Comparison of ENCODE assay signal across 16 mouse cellular contexts in the genomic region with DNA sequence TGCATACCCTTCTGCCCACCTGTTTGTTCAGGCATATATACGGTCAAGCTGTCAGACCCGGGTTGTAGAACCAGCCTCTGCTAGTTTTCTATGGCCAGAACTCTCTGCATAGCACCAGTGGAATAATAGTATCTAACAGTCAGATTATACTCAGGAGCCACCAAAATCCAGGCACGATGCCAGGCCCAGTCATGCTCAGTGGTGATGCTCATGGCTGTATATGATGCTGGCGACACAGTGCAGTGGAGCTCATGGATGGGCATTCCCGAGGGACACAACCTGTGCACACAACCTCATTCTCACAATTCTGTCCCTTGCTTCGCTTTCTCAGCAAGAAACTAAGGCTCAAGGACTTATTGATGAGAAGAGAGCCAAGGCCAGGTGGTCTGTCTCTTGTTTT. TPM values are rescaled to one million over a fixed set of nuclear protein-coding genes. Genes with fewer than 3 reads are reported as not detected.
A peak's percentile ranks its signal among the peaks of the same experiment; 100 is the strongest.
DNase-seq lines count a peak whose midpoint lies in the region; ATAC-seq lines count a peak whose summit lies in the region.
"Had no signal": no experiment of that assay in that cellular context is flagged by ENCODE, and none has a peak within 500 bp of the region (broad histone marks: within the 10 kb centered on the region; RNA-seq: fewer than 3 reads in every experiment).

No protein-coding gene starts in this region.

- H3K27ac ChIP-seq in hindbrain, embryonic 12.5 days = no peak overlapping the region
- no peak overlapping the region for H3K27ac ChIP-seq in hindbrain, embryonic 16.5 days (ENCODE audit: low read depth, low read length)
- no peak overlapping the region for H3K27ac ChIP-seq in midbrain, embryonic 14.5 days (replicated peaks; ENCODE audit: low read depth, low read length)
- no peak overlapping the region for H3K27ac ChIP-seq in midbrain, embryonic 16.5 days (ENCODE audit: low read length)
- H3K27ac ChIP-seq: embryonic facial prominence, embryonic 13.5 days; liver, embryonic 13.5 days had no signal

- H3K9me3 ChIP-seq in hindbrain, embryonic 12.5 days (replicated peaks) = no peaks in the 10 kb centered on the region
- no peaks in the 10 kb centered on the region for H3K9me3 ChIP-seq in hindbrain, embryonic 16.5 days (ENCODE audit: control insufficient read depth, low read length)
- no peaks in the 10 kb centered on the region for H3K9me3 ChIP-seq in midbrain, embryonic 14.5 days (ENCODE audit: control insufficient read depth, low read length)
- H3K9me3 ChIP-seq in midbrain, embryonic 16.5 days (replicated peaks; ENCODE audit: control insufficient read depth, low read length, poor library complexity, severe bottlenecking) = no peaks in the 10 kb centered on the region
- H3K9me3 ChIP-seq: embryonic facial prominence, embryonic 13.5 days; liver, embryonic 13.5 days had no signal

- H3K4me2 ChIP-seq in hindbrain, embryonic 12.5 days (replicated peaks) = no peak overlapping the region
- H3K4me2 ChIP-seq in hindbrain, embryonic 16.5 days (ENCODE audit: low read length) = no peak overlapping the region
- no peak overlapping the region for H3K4me2 ChIP-seq in midbrain, embryonic 14.5 days (ENCODE audit: low read length)
- no peak overlapping the region for H3K4me2 ChIP-seq in midbrain, embryonic 16.5 days (ENCODE audit: low read length)
- H3K4me2 ChIP-seq: embryonic facial prominence, embryonic 13.5 days; liver, embryonic 13.5 days had no signal

- H3K4me3 ChIP-seq in hindbrain, embryonic 12.5 days = no peak overlapping the region
- H3K4me3 ChIP-seq in hindbrain, embryonic 16.5 days (ENCODE audit: low read length) = no peak overlapping the region
- no peak overlapping the region for H3K4me3 ChIP-seq in midbrain, embryonic 14.5 days (replicated peaks; ENCODE audit: low read depth, low read length)
- no peak overlapping the region for H3K4me3 ChIP-seq in midbrain, embryonic 16.5 days (ENCODE audit: low read depth, low read length)
- H3K4me3 ChIP-seq: embryonic facial prominence, embryonic 13.5 days; liver, embryonic 13.5 days had no signal

- peak; percentile 45 for DNase-seq in adrenal gland, postnatal 25 days
- DNase-seq in adrenal gland, adult 18-20 months (ENCODE audit: low spot score in 2 of 2) = no peak
- peak; percentile 13 for DNase-seq in midbrain, embryonic 14.5 days
- peak; percentile 52 to 63 for DNase-seq in right cerebral cortex, postnatal 10 days (ENCODE audit: low spot score in 2 of 2)
- no peak for DNase-seq in urinary bladder, adult 18-20 months (ENCODE audit: low spot score in 2 of 2)
- DNase-seq: cerebellum, adult 11-12 months; liver, embryonic 13.5 days; lung, postnatal 36 days; thymus, adult 2 months had no signal

- ATAC-seq in hindbrain, embryonic 12.5 days (ENCODE audit: low FRiP score) = no peak
- ATAC-seq in hindbrain, embryonic 16.5 days = no peak
- no peak for ATAC-seq in midbrain, embryonic 14.5 days (ENCODE audit: low FRiP score, low TSS enrichment)
- no peak for ATAC-seq in midbrain, embryonic 16.5 days
- ATAC-seq: intestine, postnatal 0 days had no signal

- 0 out of 2 replicates have a peak overlapping the region, but pooled peaks have one; percentile 38 for H3K9ac ChIP-seq in hindbrain, embryonic 12.5 days
- no peak overlapping the region for H3K9ac ChIP-seq in hindbrain, embryonic 16.5 days (ENCODE audit: low read depth, low read length)
- H3K9ac ChIP-seq in midbrain, embryonic 14.5 days (replicated peaks; ENCODE audit: low read length) = no peak overlapping the region
- H3K9ac ChIP-seq in midbrain, embryonic 16.5 days (ENCODE audit: low read depth, low read length) = no peak overlapping the region
- H3K9ac ChIP-seq: embryonic facial prominence, embryonic 13.5 days; liver, embryonic 13.5 days had no signal

- peaks cover 34% of the 10 kb centered on the region for H3K4me1 ChIP-seq in hindbrain, embryonic 12.5 days
- no peaks in the 10 kb centered on the region; the same call in 1 of the 2 replicates for H3K4me1 ChIP-seq in hindbrain, embryonic 16.5 days (ENCODE audit: control insufficient read depth, insufficient read depth, low read depth, low read length)
- peaks cover 10% of the 10 kb centered on the region; the same call in 1 of the 2 replicates for H3K4me1 ChIP-seq in midbrain, embryonic 14.5 days (ENCODE audit: control insufficient read depth, insufficient read depth, low read length)
- no peaks in the 10 kb centered on the region for H3K4me1 ChIP-seq in midbrain, embryonic 16.5 days (ENCODE audit: control insufficient read depth, insufficient read depth, low read length)
- H3K4me1 ChIP-seq: liver, embryonic 13.5 days had no signal

- no peaks in the 10 kb centered on the region for H3K36me3 ChIP-seq in hindbrain, embryonic 12.5 days
- H3K36me3 ChIP-seq in hindbrain, embryonic 16.5 days (ENCODE audit: control insufficient read depth, insufficient read depth, low read length) = no peaks in the 10 kb centered on the region
- H3K36me3 ChIP-seq in midbrain, embryonic 14.5 days (ENCODE audit: control insufficient read depth, insufficient read depth, low read length) = no peaks in the 10 kb centered on the region
- no peaks in the 10 kb centered on the region for H3K36me3 ChIP-seq in midbrain, embryonic 16.5 days (ENCODE audit: control insufficient read depth, insufficient read depth, low read length)
- H3K36me3 ChIP-seq: embryonic facial prominence, embryonic 13.5 days; G1E; liver, embryonic 13.5 days had no signal

- H3K27me3 ChIP-seq in hindbrain, embryonic 12.5 days = no peaks in the 10 kb centered on the region
- no peaks in the 10 kb centered on the region for H3K27me3 ChIP-seq in hindbrain, embryonic 16.5 days (replicated peaks; ENCODE audit: control insufficient read depth, insufficient read depth, low read length)
- no peaks in the 10 kb centered on the region for H3K27me3 ChIP-seq in midbrain, embryonic 14.5 days (ENCODE audit: control insufficient read depth, insufficient read depth, low read length)
- H3K27me3 ChIP-seq in midbrain, embryonic 16.5 days (ENCODE audit: control insufficient read depth, insufficient read depth, low read depth, low read length) = no peaks in the 10 kb centered on the region
- H3K27me3 ChIP-seq: embryonic facial prominence, embryonic 13.5 days; liver, embryonic 13.5 days had no signal

- WGBS in hindbrain, embryonic 12.5 days = 90% methylated on average over 6 of the region's 6 CpGs
- WGBS in hindbrain, embryonic 16.5 days = 73% methylated on average over 6 of the region's 6 CpGs
- 88% methylated on average over 6 of the region's 6 CpGs for WGBS in midbrain, embryonic 14.5 days
- 83% methylated on average over 6 of the region's 6 CpGs for WGBS in midbrain, embryonic 16.5 days

RNA-seq across cellular contexts. Expression of a gene that starts 58.8 kb away (rescaled TPM):
- 3.9 and 4.8 TPM in 2 replicates for total RNA-seq in adrenal gland, postnatal 25 days (2021)
- 1 to 10 TPM; 2.9 to 5.6 TPM for total RNA-seq in adrenal gland, adult 18-20 months (2021)
- polyA plus RNA-seq in hindbrain, embryonic 12.5 days (2016; fragmentation: Nextera tagmentation; extraction: Ambion mirVana) = 32.4 and 33.2 TPM in 2 replicates
- polyA plus RNA-seq in hindbrain, embryonic 16.5 days (2015; fragmentation: Nextera tagmentation; extraction: Ambion mirVana) = 5.8 and 9.2 TPM in 2 replicates
- polyA plus RNA-seq in midbrain, embryonic 14.5 days (2014; fragmentation: Nextera tagmentation; extraction: Ambion mirVana) = 10.2 and 13.5 TPM in 2 replicates
- 8.7 and 12.2 TPM in 2 replicates for polyA plus RNA-seq in midbrain, embryonic 16.5 days (2015; fragmentation: Nextera tagmentation; extraction: Ambion mirVana)
- total RNA-seq: granulocyte monocyte progenitor cell, adult 5-6 weeks had no signal
- polyA plus RNA-seq: G1E had no signal

Comparison
In these comparisons a context has a peak if more than half of its experiments do, and no peak if none do; other contexts are left out.
1. DNase-seq: peak in adrenal gland, postnatal 25 days (single experiment), midbrain, embryonic 14.5 days (single experiment) and right cerebral cortex, postnatal 10 days (2 of 2); none in adrenal gland, adult 18-20 months (0 of 2) and urinary bladder, adult 18-20 months (0 of 2).